Comparison of ENCODE assay signal across 10 mouse cellular contexts in genomic region chr7:73389419-73389818, GRCm38 (mm10). TPM values are rescaled to one million over a fixed set of nuclear protein-coding genes. Genes with fewer than 3 reads are reported as not detected.
DNase-seq lines count a peak whose midpoint lies in the region; ATAC-seq lines count a peak whose summit lies in the region.
"Had no signal": no experiment of that assay in that cellular context is flagged by ENCODE, and none has a peak within 500 bp of the region (broad histone marks: within the 10 kb centered on the region; RNA-seq: fewer than 3 reads in every experiment).

No protein-coding gene starts in this region.

- H3K4me3 ChIP-seq in kidney, embryonic 16.5 days (ENCODE audit: low read length) = peak overlapping the region; percentile 81; the same call in 1 of the 2 replicates
- peak overlapping the region; percentile 80 for H3K4me3 ChIP-seq in forebrain, embryonic 12.5 days (replicated peaks)
- H3K4me3 ChIP-seq in intestine, embryonic 16.5 days (ENCODE audit: low read length) = peak overlapping the region; percentile 69; the same call in 1 of the 2 replicates
- H3K4me3 ChIP-seq in neural tube, embryonic 14.5 days (ENCODE audit: low read depth, low read length) = no peak overlapping the region

- H3K27ac ChIP-seq in kidney, embryonic 16.5 days (ENCODE audit: low read length) = peak overlapping the region; percentile 36; the same call in 1 of the 2 replicates
- H3K27ac ChIP-seq in forebrain, embryonic 12.5 days = peak overlapping the region; percentile 93
- peak overlapping the region; percentile 38; the same call in 1 of the 2 replicates for H3K27ac ChIP-seq in intestine, embryonic 16.5 days (ENCODE audit: low read length)
- peak overlapping the region; percentile 34 for H3K27ac ChIP-seq in neural tube, embryonic 14.5 days (ENCODE audit: low read depth, low read length)

- no peak for ATAC-seq in kidney, embryonic 16.5 days (ENCODE audit: low FRiP score, low TSS enrichment)
- no peak for ATAC-seq in forebrain, embryonic 12.5 days (ENCODE audit: low FRiP score)
- ATAC-seq in intestine, embryonic 16.5 days = no peak
- no peak for ATAC-seq in neural tube, embryonic 14.5 days (ENCODE audit: low read depth)
- ATAC-seq: Patski had no signal

- no peaks in the 10 kb centered on the region for H3K9me3 ChIP-seq in kidney, embryonic 16.5 days (ENCODE audit: low read length)
- no peaks in the 10 kb centered on the region for H3K9me3 ChIP-seq in forebrain, embryonic 12.5 days
- H3K9me3 ChIP-seq in intestine, embryonic 16.5 days (ENCODE audit: control insufficient read depth, low read length) = no peaks in the 10 kb centered on the region
- no peaks in the 10 kb centered on the region for H3K9me3 ChIP-seq in neural tube, embryonic 14.5 days (ENCODE audit: control insufficient read depth, low read length)

- H3K9ac ChIP-seq in kidney, embryonic 16.5 days (replicated peaks; ENCODE audit: low read length) = no peak overlapping the region
- H3K9ac ChIP-seq in forebrain, embryonic 12.5 days = peak overlapping the region; percentile 33; the same call in 1 of the 2 replicates
- H3K9ac ChIP-seq in intestine, embryonic 16.5 days (ENCODE audit: low read depth, low read length) = no peak overlapping the region
- 0 out of 2 replicates have a peak overlapping the region, but pooled peaks have one; percentile 4 for H3K9ac ChIP-seq in neural tube, embryonic 14.5 days (replicated peaks; ENCODE audit: low read depth, low read length)

- peak overlapping the region; percentile 84 for H3K4me2 ChIP-seq in kidney, embryonic 16.5 days (replicated peaks; ENCODE audit: low read depth, low read length)
- H3K4me2 ChIP-seq in forebrain, embryonic 12.5 days = peak overlapping the region; percentile 85
- H3K4me2 ChIP-seq in intestine, embryonic 16.5 days (ENCODE audit: low read depth, low read length) = peak overlapping the region; percentile 87; the same call in 1 of the 2 replicates
- H3K4me2 ChIP-seq in neural tube, embryonic 14.5 days (ENCODE audit: low read depth, low read length) = peak overlapping the region; percentile 83

- no peaks in the 10 kb centered on the region for H3K36me3 ChIP-seq in kidney, embryonic 16.5 days (ENCODE audit: insufficient read depth, low read length)
- peaks cover 14% of the 10 kb centered on the region for H3K36me3 ChIP-seq in forebrain, embryonic 12.5 days (replicated peaks)
- H3K36me3 ChIP-seq in intestine, embryonic 16.5 days (ENCODE audit: control insufficient read depth, insufficient read depth, low read length) = no peaks in the 10 kb centered on the region
- no peaks in the 10 kb centered on the region for H3K36me3 ChIP-seq in neural tube, embryonic 14.5 days (ENCODE audit: control insufficient read depth, insufficient read depth, low read length)

- DNase-seq in kidney, postnatal 36 days = no peak
- no peak for DNase-seq in layer of hippocampus, adult 18-20 months (ENCODE audit: low spot score in 2 of 2)
- DNase-seq in gastrocnemius, postnatal 10 days = no peak
- DNase-seq in left cerebral cortex, adult 18-20 months (ENCODE audit: low spot score in 2 of 2) = no peak

- peaks cover 31% of the 10 kb centered on the region for H3K4me1 ChIP-seq in kidney, embryonic 16.5 days (ENCODE audit: insufficient read depth, low read length)
- peaks cover 72% of the 10 kb centered on the region for H3K4me1 ChIP-seq in forebrain, embryonic 12.5 days
- peaks cover 19% of the 10 kb centered on the region for H3K4me1 ChIP-seq in intestine, embryonic 16.5 days (ENCODE audit: control insufficient read depth, insufficient read depth, low read length)
- peaks cover 30% of the 10 kb centered on the region; the same call in 1 of the 2 replicates for H3K4me1 ChIP-seq in neural tube, embryonic 14.5 days (ENCODE audit: control insufficient read depth, insufficient read depth, low read length)

- 12% methylated on average over 9 of the region's 9 CpGs for WGBS in kidney, embryonic 16.5 days
- 2% methylated on average over 9 of the region's 9 CpGs for WGBS in forebrain, embryonic 12.5 days
- 19% methylated on average over 9 of the region's 9 CpGs for WGBS in intestine, embryonic 16.5 days
- 5% methylated on average over 9 of the region's 9 CpGs for WGBS in neural tube, embryonic 14.5 days

- no peaks in the 10 kb centered on the region; the same call in 1 of the 2 replicates for H3K27me3 ChIP-seq in kidney, embryonic 16.5 days (ENCODE audit: insufficient read depth, low read length)
- H3K27me3 ChIP-seq in forebrain, embryonic 12.5 days = no peaks in the 10 kb centered on the region
- H3K27me3 ChIP-seq in intestine, embryonic 16.5 days (replicated peaks; ENCODE audit: control insufficient read depth, insufficient read depth, low read length) = peaks cover 8% of the 10 kb centered on the region; the same call in 1 of the 2 replicates
- no peaks in the 10 kb centered on the region for H3K27me3 ChIP-seq in neural tube, embryonic 14.5 days (ENCODE audit: control insufficient read depth, insufficient read depth, low read length)
- H3K27me3 ChIP-seq: Patski had no signal

RNA-seq across cellular contexts. Expression of gene Rgma, which starts 14.1 kb away (rescaled TPM):
- 10.0 and 12.8 TPM in 2 replicates for polyA plus RNA-seq in kidney, embryonic 16.5 days (2015; fragmentation: Nextera tagmentation; extraction: Ambion mirVana)
- 37.3 and 42.3 TPM in 2 replicates for polyA plus RNA-seq in forebrain, embryonic 12.5 days (2016; fragmentation: Nextera tagmentation; extraction: Ambion mirVana)
- 5.3 and 5.8 TPM in 2 replicates for polyA plus RNA-seq in intestine, embryonic 16.5 days (2015; fragmentation: Nextera tagmentation; extraction: Ambion mirVana)
- 46.6 and 58.4 TPM in 2 replicates for polyA plus RNA-seq in neural tube, embryonic 14.5 days (2014; fragmentation: Nextera tagmentation; extraction: Ambion mirVana)
- 10 to 100 TPM; 49.3 to 56.0 TPM for total RNA-seq in layer of hippocampus, adult 18-20 months (2021)
- 10 to 100 TPM; 93.3 to 94.9 TPM for total RNA-seq in gastrocnemius, postnatal 10 days (2021)
- 10 to 100 TPM; 51.3 to 55.2 TPM for total RNA-seq in left cerebral cortex, adult 18-20 months (2021)
- total RNA-seq: megakaryocyte-erythroid progenitor cell, adult 5-6 weeks had no signal

Comparison
In these comparisons a context has a peak if more than half of its experiments do, and no peak if none do; other contexts are left out.
1. H3K27ac ChIP-seq: peak in every context shown above with its lines; median percentile 93 in forebrain, embryonic 12.5 days; 38 in intestine, embryonic 16.5 days; 36 in kidney, embryonic 16.5 days; 34 in neural tube, embryonic 14.5 days.
2. H3K9ac ChIP-seq: peak in forebrain, embryonic 12.5 days (single experiment) and neural tube, embryonic 14.5 days (single experiment); none in kidney, embryonic 16.5 days (single experiment) and intestine, embryonic 16.5 days (single experiment).
3. Peak in every context shown above with its lines, with median percentiles within 50 percentile points of each other: H3K4me2 ChIP-seq.